ENCODE assay signal across 8 mouse cellular contexts in genomic region chr2:173307561-173307960, GRCm38 (mm10). TPM values are rescaled to one million over a fixed set of nuclear protein-coding genes. Genes with fewer than 3 reads are reported as not detected.
DNase-seq lines count a peak whose midpoint lies in the region; ATAC-seq lines count a peak whose summit lies in the region.

No protein-coding gene starts in this region.

- H3K9me3 ChIP-seq in embryonic facial prominence, embryonic 14.5 days (ENCODE audit: control insufficient read depth, low read length): no peaks in the 10 kb centered on the region
- no peaks in the 10 kb centered on the region for H3K9me3 ChIP-seq in heart, embryonic 10.5 days
- no peaks in the 10 kb centered on the region; the same call in 1 of the 2 replicates for H3K9me3 ChIP-seq in limb, embryonic 10.5 days (replicated peaks)
- no peaks in the 10 kb centered on the region for H3K9me3 ChIP-seq in neural tube, embryonic 12.5 days

- no peak overlapping the region for H3K4me3 ChIP-seq in embryonic facial prominence, embryonic 14.5 days (ENCODE audit: low read depth, low read length)
- H3K4me3 ChIP-seq in heart, embryonic 10.5 days: peak overlapping the region; percentile 42
- H3K4me3 ChIP-seq in limb, embryonic 10.5 days: peak overlapping the region; percentile 30
- no peak overlapping the region for H3K4me3 ChIP-seq in neural tube, embryonic 12.5 days

- peaks cover 13% of the 10 kb centered on the region for H3K4me1 ChIP-seq in embryonic facial prominence, embryonic 14.5 days (ENCODE audit: control insufficient read depth, insufficient read depth, low read length)
- peaks cover 26% of the 10 kb centered on the region for H3K4me1 ChIP-seq in heart, embryonic 10.5 days
- H3K4me1 ChIP-seq in limb, embryonic 10.5 days: peaks cover 14% of the 10 kb centered on the region
- H3K4me1 ChIP-seq in neural tube, embryonic 12.5 days: peaks cover 15% of the 10 kb centered on the region

- no peaks in the 10 kb centered on the region for H3K27me3 ChIP-seq in embryonic facial prominence, embryonic 14.5 days (replicated peaks; ENCODE audit: control insufficient read depth, insufficient read depth, low read length)
- peaks cover 38% of the 10 kb centered on the region for H3K27me3 ChIP-seq in heart, embryonic 10.5 days (ENCODE audit: insufficient read depth, poor library complexity, severe bottlenecking)
- peaks cover 42% of the 10 kb centered on the region for H3K27me3 ChIP-seq in limb, embryonic 10.5 days (ENCODE audit: low read depth, poor library complexity, severe bottlenecking)
- no peaks in the 10 kb centered on the region; the same call in 1 of the 2 replicates for H3K27me3 ChIP-seq in neural tube, embryonic 12.5 days (replicated peaks)

- ATAC-seq in embryonic facial prominence, embryonic 14.5 days (ENCODE audit: low read depth): peak; percentile 64; the same call in 1 of the 2 replicates
- peak; percentile 86 for ATAC-seq in neural tube, embryonic 12.5 days (ENCODE audit: low FRiP score, low read depth)

- peak; percentile 22 to 66 for DNase-seq in adrenal gland, adult (ENCODE audit: inconsistent age in 2 of 2, low spot score in 1 of 2)
- no peak for DNase-seq in adrenal gland, adult 8-10 months
- DNase-seq in embryonic facial prominence, embryonic 14.5 days (ENCODE audit: low spot score): peak; percentile 83
- DNase-seq in heart, embryonic 10.5 days (ENCODE audit: low spot score): no peak
- DNase-seq in kidney, adult 18-20 months: peak; percentile 54
- DNase-seq in limb, embryonic 10.5 days (ENCODE audit: low spot score): peak; percentile 60
- peak; percentile 10 for DNase-seq in yolk sac, embryonic 10.5 days (ENCODE audit: low spot score)

- peak overlapping the region; percentile 51 for H3K4me2 ChIP-seq in embryonic facial prominence, embryonic 14.5 days (ENCODE audit: low read depth, low read length)
- H3K4me2 ChIP-seq in neural tube, embryonic 12.5 days (replicated peaks): peak overlapping the region; percentile 53

- no peaks in the 10 kb centered on the region for H3K36me3 ChIP-seq in embryonic facial prominence, embryonic 14.5 days (ENCODE audit: control insufficient read depth, insufficient read depth, low read length)
- no peaks in the 10 kb centered on the region for H3K36me3 ChIP-seq in heart, embryonic 10.5 days
- H3K36me3 ChIP-seq in limb, embryonic 10.5 days: no peaks in the 10 kb centered on the region
- H3K36me3 ChIP-seq in neural tube, embryonic 12.5 days: no peaks in the 10 kb centered on the region

- no peak overlapping the region for H3K27ac ChIP-seq in embryonic facial prominence, embryonic 14.5 days (replicated peaks; ENCODE audit: low read depth, low read length)
- peak overlapping the region; percentile 70 for H3K27ac ChIP-seq in heart, embryonic 10.5 days
- H3K27ac ChIP-seq in limb, embryonic 10.5 days: no peak overlapping the region
- no peak overlapping the region for H3K27ac ChIP-seq in neural tube, embryonic 12.5 days

- 0% methylated on average over 16 of the region's 18 CpGs for WGBS in embryonic facial prominence, embryonic 14.5 days
- WGBS in heart, embryonic 10.5 days: 2% methylated on average over 16 of the region's 18 CpGs
- WGBS in limb, embryonic 10.5 days: 9% methylated on average over 17 of the region's 18 CpGs
- WGBS in neural tube, embryonic 12.5 days: 3% methylated on average over 15 of the region's 18 CpGs

- no peak overlapping the region for H3K9ac ChIP-seq in embryonic facial prominence, embryonic 14.5 days (ENCODE audit: low read depth, low read length)
- H3K9ac ChIP-seq in neural tube, embryonic 12.5 days: no peak overlapping the region

RNA-seq across cellular contexts. Expression of gene Pmepa1, which starts 31.2 kb away (rescaled TPM):
- 10 to 100 TPM; 29.4 to 57.0 (median 38.3) TPM for total RNA-seq in adrenal gland, adult 8-10 months (2022)
- 10.1 and 11.0 TPM in 2 replicates for polyA plus RNA-seq in embryonic facial prominence, embryonic 14.5 days (2014; fragmentation: Nextera tagmentation; extraction: Ambion mirVana)
- 1.4 and 1.9 TPM in 2 replicates for polyA plus RNA-seq in heart, embryonic 10.5 days (2016; fragmentation: Nextera tagmentation; extraction: Ambion mirVana)
- 1.1 and 2.0 TPM in 2 replicates for polyA plus RNA-seq in limb, embryonic 10.5 days (2016; fragmentation: Nextera tagmentation; extraction: Ambion mirVana)
- polyA plus RNA-seq in neural tube, embryonic 12.5 days (2016; fragmentation: Nextera tagmentation; extraction: Ambion mirVana): 6.6 and 7.4 TPM in 2 replicates

Comparison
In these comparisons a context has a peak if more than half of its experiments do, and no peak if none do; other contexts are left out.
1. DNase-seq: peak in adrenal gland, adult (2 of 2), embryonic facial prominence, embryonic 14.5 days (single experiment), kidney, adult 18-20 months (single experiment), limb, embryonic 10.5 days (single experiment) and yolk sac, embryonic 10.5 days (single experiment); none in adrenal gland, adult 8-10 months (single experiment) and heart, embryonic 10.5 days (single experiment).
2. H3K4me3 ChIP-seq: peak in heart, embryonic 10.5 days (single experiment) and limb, embryonic 10.5 days (single experiment); none in embryonic facial prominence, embryonic 14.5 days (single experiment) and neural tube, embryonic 12.5 days (single experiment).